Mouse (Mus musculus) hindbrain, postnatal 0 days (tissue): Measurements from ENCODE around the gene Rdh16f2. TPM values are rescaled to one million over a fixed set of nuclear protein-coding genes. Genes with fewer than 3 reads are reported as not detected.

Experiments used
- ATAC-seq: fragments of 200-750 bp; cut with Nextera tagmentation; 2 replicates; pipeline ENCODE4 v1.8.0; 2017; ENCODE audit warnings: mild to moderate bottlenecking, moderate TSS enrichment, moderate library complexity
- DNase-seq: peaks from one replicate; pipeline ENCODE4 v3.0.0-alpha.2; 2015; ENCODE audit warnings: low spot score
- H3K27ac ChIP-seq: fragments of 300-500 bp; sonication (generic); 2 replicates; pipeline ENCODE4 v1.5.1; 2014; ENCODE audit warnings: mild to moderate bottlenecking
- H3K27me3 ChIP-seq: fragments of 300-500 bp; sonication (generic); 2 replicates; pipeline ENCODE4 v1.6.1; 2014; ENCODE audit warnings: low read length, mixed read lengths; ENCODE audit not compliant: insufficient read depth
- H3K36me3 ChIP-seq: fragments of 300-500 bp; sonication (generic); 2 replicates; pipeline ENCODE4 v1.6.1; 2014; ENCODE audit warnings: low read length, mixed read lengths; ENCODE audit not compliant: insufficient read depth
- H3K4me1 ChIP-seq: fragments of 300-500 bp; sonication (generic); 2 replicates; pipeline ENCODE4 v1.6.1; 2014; ENCODE audit warnings: antibody characterized with exemption, low read length, mixed read lengths; ENCODE audit not compliant: insufficient read depth
- H3K4me2 ChIP-seq: fragments of 300-500 bp; sonication (generic); 2 replicates; pipeline ENCODE4 v1.6.1; 2014; ENCODE audit warnings: low read depth, mild to moderate bottlenecking, low read length, moderate library complexity, mixed read lengths
- H3K4me3 ChIP-seq: fragments of 300-500 bp; sonication (generic); 2 replicates; pipeline ENCODE4 v1.5.1; 2014; ENCODE audit warnings: low read length
- H3K9ac ChIP-seq: fragments of 300-500 bp; sonication (generic); replicated peaks from 2 replicates; pipeline ENCODE4 v1.6.1; 2014; ENCODE audit warnings: mild to moderate bottlenecking, low read length, moderate library complexity, mixed read lengths
- H3K9me3 ChIP-seq: fragments of 300-500 bp; sonication (generic); 2 replicates; pipeline ENCODE4 v1.6.1; 2016; ENCODE audit warnings: low read length, mixed read lengths
- CTCF ChIP-seq: IDR thresholded peaks from 2 replicates; pipeline ENCODE4 v1.5.1; 2016; ENCODE audit warnings: antibody characterized with exemption, control low read depth, low read depth
- WGBS: fragments of 180-500 bp; shearing (Covaris S2); extraction: QIAGEN DNeasy Blood & Tissue Kit; methylation state at CpG from one replicate; pipeline ENCODE4 v1.1.7; 2014; 5-methylcytosine and 5-hydroxymethylcytosine counted together
- polyA plus RNA-seq: library from polyadenylated mRNA; unstranded; fragments of >200 nt; fragmentation: Nextera tagmentation; extraction: Ambion mirVana; gene quantifications from 2 replicates; pipeline ENCODE4 v1.2.1, GENCODE M21; 2015
- total RNA-seq: library from RNA; depleted of rRNA; stranded (reverse); fragments of >200 nt; gene quantifications from 2 replicates; pipeline ENCODE4 v1.2.3, GENCODE M21; 2014; rRNA removed

Rdh16f2 gene
- total and polyA plus RNA-seq, 2 experiments from 2014 or later, result not detected

DNA sequence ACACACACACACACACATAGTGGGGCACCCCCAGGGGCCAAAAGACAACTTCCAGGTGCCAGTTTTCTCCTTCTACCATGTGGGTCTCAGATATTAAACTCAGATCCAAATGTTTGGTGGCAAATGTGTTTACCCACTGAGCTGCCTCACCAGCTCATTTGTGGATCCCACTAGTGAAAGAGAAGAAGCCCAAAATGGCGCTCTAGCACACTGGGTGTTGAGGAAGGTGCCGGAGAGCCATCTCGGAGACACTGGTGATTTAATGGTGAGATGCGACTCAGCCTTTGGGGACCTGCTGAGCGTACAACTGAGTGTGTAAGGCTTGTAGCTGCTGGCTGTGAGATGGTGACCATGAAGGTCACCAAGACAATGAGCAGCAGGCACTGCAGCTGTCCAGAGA lies 51.4 kb downstream of the Rdh16f2 start:
- H3K27me3 ChIP-seq, result no peaks in the 10 kb centered on the region
- H3K4me2 ChIP-seq, result no peak overlapping the region
- no peak overlapping the region for H3K4me3 ChIP-seq
- DNase-seq (no peak), ATAC-seq (no peak)
- no peaks in the 10 kb centered on the region for H3K36me3 ChIP-seq
- 91% methylated on average over 5 of the region's 5 CpGs for WGBS
- no peak overlapping the region for H3K9ac ChIP-seq
- TF ChIP-seq CTCF, result no peak
- no peaks in the 10 kb centered on the region for H3K4me1 ChIP-seq
- no peaks in the 10 kb centered on the region for H3K9me3 ChIP-seq
- H3K27ac ChIP-seq, result no peak overlapping the region

- ATAC-seq (no peak), DNase-seq (no peak)
- H3K9ac ChIP-seq, result no peak overlapping the region
- no peaks in the 10 kb centered on the region for H3K4me1 ChIP-seq
- no peaks in the 10 kb centered on the region for H3K9me3 ChIP-seq
- no peak overlapping the region for H3K4me2 ChIP-seq
- H3K27me3 ChIP-seq, result no peaks in the 10 kb centered on the region
- H3K27ac ChIP-seq, result no peak overlapping the region
- 82% methylated on average over 1 of the region's 1 CpGs for WGBS
- no peaks in the 10 kb centered on the region for H3K36me3 ChIP-seq
- no peak for TF ChIP-seq CTCF
- H3K4me3 ChIP-seq, result no peak overlapping the region
Measured at GRCm38 (mm10) chr10:127922241-127922640, 56.0 kb downstream of the Rdh16f2 start.

- TF ChIP-seq CTCF, result no peak
- Histone ChIP-seq H3K4me3 (no peak overlapping the region), H3K36me3 (no peaks in the 10 kb centered on the region), H3K27ac (no peak overlapping the region), H3K4me2 (no peak overlapping the region), H3K9ac (no peak overlapping the region), H3K9me3 (no peaks in the 10 kb centered on the region), H3K27me3 (no peaks in the 10 kb centered on the region), H3K4me1 (no peaks in the 10 kb centered on the region)
- DNase-seq, result no peak
- ATAC-seq, result no peak
- 88% methylated on average over 8 of the region's 8 CpGs for WGBS
Measured at GRCm38 (mm10) chr10:127923024-127923423, 56.8 kb downstream of the Rdh16f2 start.

- no peak overlapping the region for H3K4me2 ChIP-seq
- no peak for DNase-seq
- H3K27me3 ChIP-seq, result no peaks in the 10 kb centered on the region
- H3K9ac ChIP-seq, result no peak overlapping the region
- no peak overlapping the region for H3K4me3 ChIP-seq
- WGBS, result 58% methylated on average over 7 of the region's 7 CpGs
- TF ChIP-seq CTCF, result no peak
- H3K4me1 ChIP-seq, result no peaks in the 10 kb centered on the region
- H3K9me3 ChIP-seq, result no peaks in the 10 kb centered on the region
- 0 out of 2 replicates have a peak, but pooled peaks have one; percentile 12 for ATAC-seq
- H3K27ac ChIP-seq, result no peak overlapping the region
- no peaks in the 10 kb centered on the region for H3K36me3 ChIP-seq
Measured at GRCm38 (mm10) chr10:127924597-127925378, 58.5 kb downstream of the Rdh16f2 start.

Other genes starting within 250 kb of the Rdh16f2 start
- gene Lrp1, start 245.3 kb upstream of the Rdh16f2 start, total RNA-seq, result 245 TPM in 2 replicates
- gene Lrp1, start 245.3 kb upstream of the Rdh16f2 start, polyA plus RNA-seq, result 73.7 and 75.5 TPM in 2 replicates
- gene Stat6, start 223.5 kb upstream of the Rdh16f2 start, total RNA-seq, result 5.3 and 9.5 TPM in 2 replicates
- gene Stat6, start 223.5 kb upstream of the Rdh16f2 start, polyA plus RNA-seq, result 4.7 and 5.3 TPM in 2 replicates
- 2.8 and 4.1 TPM in 2 replicates for gene Nemp1, start 199.6 kb upstream of the Rdh16f2 start, total RNA-seq
- gene Nemp1, start 199.6 kb upstream of the Rdh16f2 start, polyA plus RNA-seq, result 2.2 and 3.0 TPM in 2 replicates
- gene Nab2, start 197.9 kb upstream of the Rdh16f2 start, total RNA-seq, result 3.5 and 4.1 TPM in 2 replicates
- gene Nab2, start 197.9 kb upstream of the Rdh16f2 start, polyA plus RNA-seq, result 1.1 and 1.6 TPM in 2 replicates
- gene Myo1a, start 161.3 kb upstream of the Rdh16f2 start, total RNA-seq, result 0.21 and 0.36 TPM in 2 replicates
- gene Myo1a, start 161.3 kb upstream of the Rdh16f2 start, polyA plus RNA-seq, result 0.50 and 0.53 TPM in 2 replicates
- 2.3 and 5.4 TPM in 2 replicates for gene Tac2, start 142.0 kb upstream of the Rdh16f2 start, total RNA-seq
- 5.6 and 6.7 TPM in 2 replicates for gene Tac2, start 142.0 kb upstream of the Rdh16f2 start, polyA plus RNA-seq
- 9.9 and 11.5 TPM in 2 replicates for gene Zbtb39, start 126.9 kb upstream of the Rdh16f2 start, total RNA-seq
- gene Zbtb39, start 126.9 kb upstream of the Rdh16f2 start, polyA plus RNA-seq, result 2.4 and 2.5 TPM in 2 replicates
- 1.9 and 2.9 TPM in 2 replicates for gene Gpr182, start 114.7 kb upstream of the Rdh16f2 start, total RNA-seq
- 2.3 TPM in 2 replicates for gene Gpr182, start 114.7 kb upstream of the Rdh16f2 start, polyA plus RNA-seq
- gene Rdh1, start 106.8 kb upstream of the Rdh16f2 start, total RNA-seq, result 0.14 TPM in 1 of 2 replicates, not detected in the other
- gene Rdh1, start 106.8 kb upstream of the Rdh16f2 start, polyA plus RNA-seq, result not detected in 2 replicates
- not detected in 2 replicates for gene Rdh16f1, start 106.7 kb upstream of the Rdh16f2 start, total RNA-seq
- 0.50 and 0.54 TPM in 2 replicates for gene Rdh16f1, start 106.7 kb upstream of the Rdh16f2 start, polyA plus RNA-seq
- gene Rdh9, start 90.1 kb upstream of the Rdh16f2 start, total RNA-seq, result 0.37 and 0.50 TPM in 2 replicates
- 0.09 and 0.16 TPM in 2 replicates for gene Rdh9, start 90.1 kb upstream of the Rdh16f2 start, polyA plus RNA-seq
- 0.37 TPM in 1 of 2 replicates, not detected in the other for gene Rdh16, start 65.3 kb upstream of the Rdh16f2 start, total RNA-seq
- gene Rdh16, start 65.3 kb upstream of the Rdh16f2 start, polyA plus RNA-seq, result 0.06 TPM in 1 of 2 replicates, not detected in the other
- gene Rdh19, start 16.5 kb upstream of the Rdh16f2 start, total RNA-seq, result not detected in 2 replicates
- not detected in 2 replicates for gene Rdh19, start 16.5 kb upstream of the Rdh16f2 start, polyA plus RNA-seq
- gene Rdh7, start 22.3 kb downstream of the Rdh16f2 start, total RNA-seq, result not detected in 2 replicates
- gene Rdh7, start 22.3 kb downstream of the Rdh16f2 start, polyA plus RNA-seq, result not detected in 2 replicates
- not detected in 2 replicates for gene Sdr9c7, start 32.0 kb downstream of the Rdh16f2 start, total RNA-seq
- not detected in 2 replicates for gene Sdr9c7, start 32.0 kb downstream of the Rdh16f2 start, polyA plus RNA-seq
- gene Hsd17b6, start 141.1 kb downstream of the Rdh16f2 start, total RNA-seq, result not detected in 2 replicates
- gene Hsd17b6, start 141.1 kb downstream of the Rdh16f2 start, polyA plus RNA-seq, result not detected in 2 replicates
- 15.2 and 19.6 TPM in 2 replicates for gene Prim1, start 148.7 kb downstream of the Rdh16f2 start, total RNA-seq
- 33.3 and 36.1 TPM in 2 replicates for gene Prim1, start 148.7 kb downstream of the Rdh16f2 start, polyA plus RNA-seq
- 295 and 315 TPM in 2 replicates for gene Naca, start 169.1 kb downstream of the Rdh16f2 start, total RNA-seq
- 450 and 463 TPM in 2 replicates for gene Naca, start 169.1 kb downstream of the Rdh16f2 start, polyA plus RNA-seq
- gene Ptges3, start 192.5 kb downstream of the Rdh16f2 start, total RNA-seq, result 81.6 and 87.7 TPM in 2 replicates
- gene Ptges3, start 192.5 kb downstream of the Rdh16f2 start, polyA plus RNA-seq, result 417 and 428 TPM in 2 replicates
- 6,623 and 6,768 TPM in 2 replicates for gene Atp5b, start 216.8 kb downstream of the Rdh16f2 start, total RNA-seq
- 2,401 and 2,438 TPM in 2 replicates for gene Atp5b, start 216.8 kb downstream of the Rdh16f2 start, polyA plus RNA-seq
- gene Baz2a, start 225.1 kb downstream of the Rdh16f2 start, total RNA-seq, result 14.3 and 15.0 TPM in 2 replicates
- 10.2 and 10.6 TPM in 2 replicates for gene Baz2a, start 225.1 kb downstream of the Rdh16f2 start, polyA plus RNA-seq